Mouse (Mus musculus): ENCODE results near the gene Ndufa13. TPM values are rescaled to one million over a fixed set of nuclear protein-coding genes. Genes with fewer than 3 reads are reported as not detected.

Gene Ndufa13
- polyA plus RNA-seq, 1 experiment from 2014 or later, result 169 TPM

- Histone ChIP-seq H3K36me3 (ENCODE audit: control insufficient read depth, insufficient read depth, low read length) (0 out of 2 replicates have a peak, but pooled peaks cover 3% of the 10 kb centered on the region), H3K27me3 (ENCODE audit: control insufficient read depth, insufficient read depth, low read length) (peaks cover 67% of the 10 kb centered on the region), H3K4me1 (replicated peaks; ENCODE audit: control insufficient read depth, insufficient read depth, low read length) (peaks cover 11% of the 10 kb centered on the region), H3K27ac (ENCODE audit: low read depth, low read length) (no peak overlapping the region), H3K9me3 (ENCODE audit: control insufficient read depth, low read length) (no peaks in the 10 kb centered on the region), H3K4me2 (replicated peaks; ENCODE audit: low read depth, low read length) (no peak overlapping the region; the same call in 1 of the 2 replicates), H3K9ac (ENCODE audit: low read depth, low read length) (no peak overlapping the region), H3K4me3 (ENCODE audit: low read depth, low read length) (peak overlapping the region; percentile 10; the same call in 1 of the 2 replicates)
- 5% methylated on average over 32 of the region's 32 CpGs for WGBS
- DNase-seq (ENCODE audit: low spot score) (peak; percentile 55), ATAC-seq (ENCODE audit: low FRiP score) (no peak)
Measured at GRCm38 (mm10) chr8:69888902-69889301, 13.5 kb downstream of the Ndufa13 start.

- no peak overlapping the region for H3K27ac ChIP-seq (ENCODE audit: low read depth, low read length)
- WGBS, result 10% methylated on average over 24 of the region's 24 CpGs
- peaks cover 11% of the 10 kb centered on the region for H3K4me1 ChIP-seq (replicated peaks; ENCODE audit: control insufficient read depth, insufficient read depth, low read length)
- peak overlapping the region; percentile 10; the same call in 1 of the 2 replicates for H3K4me3 ChIP-seq (ENCODE audit: low read depth, low read length)
- no peaks in the 10 kb centered on the region for H3K36me3 ChIP-seq (ENCODE audit: control insufficient read depth, insufficient read depth, low read length)
- ATAC-seq (ENCODE audit: low FRiP score), result no peak
- H3K27me3 ChIP-seq (ENCODE audit: control insufficient read depth, insufficient read depth, low read length), result peaks cover 73% of the 10 kb centered on the region
- H3K4me2 ChIP-seq (replicated peaks; ENCODE audit: low read depth, low read length), result no peak overlapping the region; the same call in 1 of the 2 replicates
- peak; percentile 40 for DNase-seq (ENCODE audit: low spot score)
- H3K9me3 ChIP-seq (ENCODE audit: control insufficient read depth, low read length), result no peaks in the 10 kb centered on the region
- no peak overlapping the region for H3K9ac ChIP-seq (ENCODE audit: low read depth, low read length)
Measured at GRCm38 (mm10) chr8:69888244-69888866, 14.0 kb downstream of the Ndufa13 start.

GRCm38 (mm10) chr8:69887289-69888243 is 14.8 kb downstream of the Ndufa13 start, which contains the start of gene Cilp2:
TSS of gene Cilp2 (minus strand) at chr8:69887687.
- 2% methylated on average over 57 of the region's 60 CpGs for WGBS
- Histone ChIP-seq H3K36me3 (ENCODE audit: control insufficient read depth, insufficient read depth, low read length) (no peaks in the 10 kb centered on the region), H3K9ac (ENCODE audit: low read depth, low read length) (no peak within 1 kb of the TSS), H3K27me3 (ENCODE audit: control insufficient read depth, insufficient read depth, low read length) (peaks cover 80% of the 10 kb centered on the region), H3K9me3 (ENCODE audit: control insufficient read depth, low read length) (no peaks in the 10 kb centered on the region), H3K4me2 (replicated peaks; ENCODE audit: low read depth, low read length) (peak within 1 kb of the TSS; percentile 12; the same call in 1 of the 2 replicates), H3K4me1 (replicated peaks; ENCODE audit: control insufficient read depth, insufficient read depth, low read length) (peaks cover 11% of the 10 kb centered on the region), H3K4me3 (ENCODE audit: low read depth, low read length) (peak within 1 kb of the TSS; percentile 10; the same call in 1 of the 2 replicates), H3K27ac (ENCODE audit: low read depth, low read length) (no peak within 1 kb of the TSS)
- ATAC-seq (ENCODE audit: low FRiP score) (no peak), DNase-seq (ENCODE audit: low spot score) (peak; percentile 58)

- DNase-seq (ENCODE audit: low spot score) (no peak), ATAC-seq (ENCODE audit: low FRiP score) (no peak)
- Histone ChIP-seq H3K4me1 (replicated peaks; ENCODE audit: control insufficient read depth, insufficient read depth, low read length) (peaks cover 14% of the 10 kb centered on the region), H3K9me3 (ENCODE audit: control insufficient read depth, low read length) (no peaks in the 10 kb centered on the region), H3K4me3 (ENCODE audit: low read depth, low read length) (no peak overlapping the region), H3K27ac (ENCODE audit: low read depth, low read length) (no peak overlapping the region), H3K27me3 (ENCODE audit: control insufficient read depth, insufficient read depth, low read length) (peaks cover 100% of the 10 kb centered on the region), H3K4me2 (replicated peaks; ENCODE audit: low read depth, low read length) (no peak overlapping the region), H3K9ac (ENCODE audit: low read depth, low read length) (no peak overlapping the region), H3K36me3 (ENCODE audit: control insufficient read depth, insufficient read depth, low read length) (no peaks in the 10 kb centered on the region)
- 52% methylated on average over 13 of the region's 13 CpGs for WGBS
Measured at GRCm38 (mm10) chr8:69884141-69884540, 18.2 kb downstream of the Ndufa13 start.

GRCm38 (mm10) chr8:69882833-69883600 is 19.3 kb downstream of the Ndufa13 start:
- Histone ChIP-seq H3K36me3 (ENCODE audit: control insufficient read depth, insufficient read depth, low read length) (no peaks in the 10 kb centered on the region), H3K9ac (ENCODE audit: low read depth, low read length) (no peak overlapping the region), H3K4me3 (ENCODE audit: low read depth, low read length) (peak overlapping the region; percentile 34), H3K4me2 (replicated peaks; ENCODE audit: low read depth, low read length) (no peak overlapping the region), H3K9me3 (ENCODE audit: control insufficient read depth, low read length) (no peaks in the 10 kb centered on the region), H3K27me3 (ENCODE audit: control insufficient read depth, insufficient read depth, low read length) (peaks cover 94% of the 10 kb centered on the region), H3K27ac (ENCODE audit: low read depth, low read length) (no peak overlapping the region), H3K4me1 (replicated peaks; ENCODE audit: control insufficient read depth, insufficient read depth, low read length) (peaks cover 8% of the 10 kb centered on the region; the same call in 1 of the 2 replicates)
- DNase-seq (ENCODE audit: low spot score), result peak; percentile 17
- no peak for ATAC-seq (ENCODE audit: low FRiP score)
- WGBS, result 16% methylated on average over 52 of the region's 52 CpGs

GRCm38 (mm10) chr8:69882021-69882756 is 20.2 kb downstream of the Ndufa13 start:
- no peak overlapping the region for H3K27ac ChIP-seq (ENCODE audit: low read depth, low read length)
- no peaks in the 10 kb centered on the region for H3K36me3 ChIP-seq (ENCODE audit: control insufficient read depth, insufficient read depth, low read length)
- DNase-seq (ENCODE audit: low spot score) (peak; percentile 77), ATAC-seq (ENCODE audit: low FRiP score) (peak; percentile 57)
- H3K4me3 ChIP-seq (ENCODE audit: low read depth, low read length), result peak overlapping the region; percentile 34
- H3K9ac ChIP-seq (ENCODE audit: low read depth, low read length), result peak overlapping the region; percentile 40; the same call in 1 of the 2 replicates
- H3K4me1 ChIP-seq (replicated peaks; ENCODE audit: control insufficient read depth, insufficient read depth, low read length), result peaks cover 8% of the 10 kb centered on the region; the same call in 1 of the 2 replicates
- H3K4me2 ChIP-seq (replicated peaks; ENCODE audit: low read depth, low read length), result peak overlapping the region; percentile 39
- WGBS, result 6% methylated on average over 81 of the region's 103 CpGs
- peaks cover 87% of the 10 kb centered on the region for H3K27me3 ChIP-seq (ENCODE audit: control insufficient read depth, insufficient read depth, low read length)
- H3K9me3 ChIP-seq (ENCODE audit: control insufficient read depth, low read length), result no peaks in the 10 kb centered on the region

- peak overlapping the region; percentile 34 for H3K4me3 ChIP-seq (ENCODE audit: low read depth, low read length)
- peak; percentile 15 for ATAC-seq (ENCODE audit: low FRiP score)
- H3K4me2 ChIP-seq (replicated peaks; ENCODE audit: low read depth, low read length), result peak overlapping the region; percentile 39
- 21% methylated on average over 76 of the region's 79 CpGs for WGBS
- peak; percentile 29 for DNase-seq (ENCODE audit: low spot score)
- no peaks in the 10 kb centered on the region for H3K9me3 ChIP-seq (ENCODE audit: control insufficient read depth, low read length)
- peaks cover 79% of the 10 kb centered on the region for H3K27me3 ChIP-seq (ENCODE audit: control insufficient read depth, insufficient read depth, low read length)
- no peak overlapping the region for H3K9ac ChIP-seq (ENCODE audit: low read depth, low read length)
- no peaks in the 10 kb centered on the region for H3K36me3 ChIP-seq (ENCODE audit: control insufficient read depth, insufficient read depth, low read length)
- no peak overlapping the region for H3K27ac ChIP-seq (ENCODE audit: low read depth, low read length)
- peaks cover 8% of the 10 kb centered on the region; the same call in 1 of the 2 replicates for H3K4me1 ChIP-seq (replicated peaks; ENCODE audit: control insufficient read depth, insufficient read depth, low read length)
Measured at GRCm38 (mm10) chr8:69881261-69881865, 21.0 kb downstream of the Ndufa13 start.

All from hindbrain, embryonic 11.5 days (tissue).